Mouse (Mus musculus): ENCODE data around the gene Espn.

- TF ChIP-seq CTCF (IDR thresholded peaks at IDR 0.05; ENCODE audit: low read depth) (no peak), EP300 (optimal IDR thresholded peaks at IDR 0.05) (no peak)
These were observed 47.4 kb upstream of the Espn start for GRCm38 (mm10) chr4:152199617-152200016.

All from stomach, postnatal 0 days (tissue).